Mouse (Mus musculus) erythroblast, embryonic 14.5 days (primary cell): ENCODE results near the gene Olfr1406. TPM values are rescaled to one million over a fixed set of nuclear protein-coding genes. Genes with fewer than 3 reads are reported as not detected.
"Not testable (repeated sequence)": the region's sequence is repeated elsewhere in the genome, so short reads cannot be mapped to it uniquely, and the experiment has no call there.

Source experiments
- H3K27me3 ChIP-seq: 2 replicates; pipeline ENCODE4 v1.6.1; 2012; ENCODE audit warnings: inconsistent platforms; ENCODE audit not compliant: control insufficient read depth
- H3K36me3 ChIP-seq: 2 replicates; pipeline ENCODE4 v1.6.1; 2012; ENCODE audit warnings: mild to moderate bottlenecking, inconsistent platforms; ENCODE audit not compliant: control insufficient read depth
- H3K4me1 ChIP-seq: 2 replicates; pipeline ENCODE4 v1.6.1; 2012; ENCODE audit warnings: inconsistent platforms; ENCODE audit not compliant: control insufficient read depth
- H3K4me3 ChIP-seq: replicated peaks from 2 replicates; pipeline ENCODE3; 2012; ENCODE audit warnings: moderate library complexity, mild to moderate bottlenecking, inconsistent platforms
- H3K9me3 ChIP-seq: 2 replicates; pipeline ENCODE4 v1.6.1; 2012; ENCODE audit warnings: low read length, inconsistent platforms, mixed read lengths; ENCODE audit not compliant: control insufficient read depth
- GATA1 ChIP-seq: IDR thresholded peaks from 2 replicates; pipeline ENCODE4 v1.6.1; 2012; ENCODE audit warnings: low read length, inconsistent platforms, mixed read lengths
- TAL1 ChIP-seq: IDR thresholded peaks from 3 replicates; pipeline ENCODE4 v1.6.1; 2012; ENCODE audit warnings: low read length, inconsistent platforms, mixed read lengths
- polyA plus RNA-seq: library from polyadenylated mRNA; stranded (reverse); fragments of >175 nt; gene quantifications from 2 replicates; pipeline ENCODE4 v1.2.3, GENCODE M21; 2012

Gene Olfr1406
- polyA plus RNA-seq = not detected in 2 replicates

- no peak within 1 kb of the TSS for H3K4me3 ChIP-seq
- no peaks in the 10 kb centered on the region for H3K4me1 ChIP-seq
- H3K36me3 ChIP-seq = no peaks in the 10 kb centered on the region
- no peaks in the 10 kb centered on the region for H3K27me3 ChIP-seq
- no peaks in the 10 kb centered on the region for H3K9me3 ChIP-seq
- TF ChIP-seq TAL1 (no peak), GATA1 (no peak)
Measured at GRCm38 (mm10) chr1:173190540-173190939, at the start of gene Olfr1406. Gene Olfr1406, minus strand, starts transcription at chr1:173190640.

GRCm38 (mm10) chr1:173237004-173237403, 46.6 kb upstream of the Olfr1406 start:
- not testable (repeated sequence) for H3K36me3 ChIP-seq, H3K27me3 ChIP-seq, H3K9me3 ChIP-seq, H3K4me1 ChIP-seq, H3K4me3 ChIP-seq

GRCm38 (mm10) chr1:173227081-173227480, 36.6 kb upstream of the Olfr1406 start, which contains the start of gene Fcer1a:
Gene Fcer1a, minus strand, starts transcription at chr1:173227214.
- TF ChIP-seq TAL1 (no peak), GATA1 (no peak)
- H3K4me3 ChIP-seq = no peak within 1 kb of the TSS
- H3K27me3 ChIP-seq = no peaks in the 10 kb centered on the region

GRCm38 (mm10) chr1:173216481-173216880, 26.0 kb upstream of the Olfr1406 start:
- no peaks in the 10 kb centered on the region for H3K27me3 ChIP-seq
- H3K36me3 ChIP-seq = no peaks in the 10 kb centered on the region
- H3K4me3 ChIP-seq = no peak overlapping the region
- H3K4me1 ChIP-seq = no peaks in the 10 kb centered on the region
- TF ChIP-seq TAL1 = no peak
- no peaks in the 10 kb centered on the region for H3K9me3 ChIP-seq

More at GRCm38 (mm10) chr1:173227081-173227480, 36.6 kb upstream of the Olfr1406 start, which contains the start of gene Fcer1a:
- H3K4me1 ChIP-seq = no peaks in the 10 kb centered on the region
- no peaks in the 10 kb centered on the region for H3K9me3 ChIP-seq
- H3K36me3 ChIP-seq = no peaks in the 10 kb centered on the region

- TF ChIP-seq GATA1 = no peak
- TF ChIP-seq TAL1 = no peak
- H3K36me3 ChIP-seq = no peaks in the 10 kb centered on the region
- H3K4me3 ChIP-seq = no peak within 1 kb of the TSS
- no peaks in the 10 kb centered on the region; the same call in 1 of the 2 replicates for H3K9me3 ChIP-seq
- no peaks in the 10 kb centered on the region for H3K27me3 ChIP-seq
- no peaks in the 10 kb centered on the region for H3K4me1 ChIP-seq
Measured at GRCm38 (mm10) chr1:173212092-173212491, 21.7 kb upstream of the Olfr1406 start, which contains the start of gene Olfr1404. Gene Olfr1404, plus strand, starts transcription at chr1:173212392.

GRCm38 (mm10) chr1:173197508-173197907, 7.1 kb upstream of the Olfr1406 start, which contains the start of gene Olfr218:
Gene Olfr218, plus strand, starts transcription at chr1:173197808.
- Histone ChIP-seq H3K36me3 (no peaks in the 10 kb centered on the region), H3K9me3 (no peaks in the 10 kb centered on the region), H3K27me3 (no peaks in the 10 kb centered on the region), H3K4me3 (no peak within 1 kb of the TSS), H3K4me1 (no peaks in the 10 kb centered on the region)
- TF ChIP-seq GATA1 (no peak), TAL1 (no peak)

GRCm38 (mm10) chr1:173196359-173196758, 5.9 kb upstream of the Olfr1406 start:
- H3K27me3 ChIP-seq = no peaks in the 10 kb centered on the region
- TF ChIP-seq GATA1 = no peak
- no peaks in the 10 kb centered on the region for H3K9me3 ChIP-seq
- H3K4me1 ChIP-seq = no peaks in the 10 kb centered on the region
- no peaks in the 10 kb centered on the region for H3K36me3 ChIP-seq
- H3K4me3 ChIP-seq = no peak overlapping the region

GRCm38 (mm10) chr1:173192059-173192458, 1.6 kb upstream of the Olfr1406 start:
- Histone ChIP-seq H3K27me3 (no peaks in the 10 kb centered on the region), H3K36me3 (no peaks in the 10 kb centered on the region), H3K4me3 (no peak overlapping the region), H3K4me1 (no peaks in the 10 kb centered on the region), H3K9me3 (no peaks in the 10 kb centered on the region)
- TF ChIP-seq TAL1 (no peak), GATA1 (no peak)

GRCm38 (mm10) chr1:173174154-173174842, 16.1 kb downstream of the Olfr1406 start:
- Histone ChIP-seq H3K4me1 (no peaks in the 10 kb centered on the region), H3K4me3 (no peak overlapping the region), H3K9me3 (no peaks in the 10 kb centered on the region), H3K36me3 (no peaks in the 10 kb centered on the region), H3K27me3 (no peaks in the 10 kb centered on the region)
- TF ChIP-seq GATA1 = no peak
- TF ChIP-seq TAL1 = no peak

- TF ChIP-seq GATA1 (no peak), TAL1 (no peak)
- Histone ChIP-seq H3K27me3 (no peaks in the 10 kb centered on the region), H3K36me3 (no peaks in the 10 kb centered on the region), H3K4me1 (no peaks in the 10 kb centered on the region), H3K9me3 (no peaks in the 10 kb centered on the region), H3K4me3 (no peak within 1 kb of the TSS)
Measured at GRCm38 (mm10) chr1:173137274-173137673, 53.2 kb downstream of the Olfr1406 start, which contains the start of gene Olfr1408. Gene Olfr1408, minus strand, starts transcription at chr1:173137374.

Other genes starting within 250 kb of the Olfr1406 start
- not detected in 2 replicates for gene Olfr16, start 240.2 kb downstream of the Olfr1406 start, polyA plus RNA-seq
- not detected in 2 replicates for gene Olfr1408, start 53.3 kb downstream of the Olfr1406 start, polyA plus RNA-seq
- not detected in 2 replicates for gene Olfr218, start 7.2 kb upstream of the Olfr1406 start, polyA plus RNA-seq
- gene Olfr1404, start 21.8 kb upstream of the Olfr1406 start, polyA plus RNA-seq = not detected in 2 replicates
- gene Fcer1a, start 36.6 kb upstream of the Olfr1406 start, polyA plus RNA-seq = not detected in 2 replicates
- gene Olfr418, start 75.4 kb upstream of the Olfr1406 start, polyA plus RNA-seq = not detected in 2 replicates
- gene Mptx2, start 87.1 kb upstream of the Olfr1406 start, polyA plus RNA-seq = not detected in 2 replicates
- 1.0 and 1.7 TPM in 2 replicates for gene Ackr1, start 143.1 kb upstream of the Olfr1406 start, polyA plus RNA-seq
- 0.06 TPM in 2 replicates for gene Aim2, start 160.2 kb upstream of the Olfr1406 start, polyA plus RNA-seq
- 0.01 and 0.05 TPM in 2 replicates for gene Cadm3, start 177.1 kb upstream of the Olfr1406 start, polyA plus RNA-seq